Mouse (Mus musculus): ENCODE measurements around the gene Urb2. TPM values are rescaled to one million over a fixed set of nuclear protein-coding genes. Genes with fewer than 3 reads are reported as not detected.

Gene Urb2
- polyA plus RNA-seq, 1 experiment from 2014 or later, result 1.2 TPM

DNA sequence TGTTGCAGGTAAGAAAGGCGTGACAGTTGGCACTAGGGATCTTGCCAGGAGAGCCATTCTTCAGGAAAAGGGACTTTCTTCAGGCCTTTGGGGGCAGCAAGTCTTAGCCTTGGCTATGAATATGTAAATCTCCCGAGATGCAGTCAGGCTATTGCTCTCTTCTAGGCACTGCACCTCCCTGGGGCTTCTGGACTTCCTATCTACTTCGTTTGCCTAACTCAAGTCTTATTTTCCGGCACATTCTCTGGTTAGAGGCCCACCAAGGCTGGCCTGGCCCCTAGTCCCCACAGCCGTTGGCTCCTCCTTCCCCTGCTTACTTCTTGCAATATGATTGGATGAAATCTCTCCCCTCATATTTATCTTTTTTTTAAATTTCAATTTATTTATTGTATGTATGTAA, 67.7 kb downstream of the Urb2 start:
- Histone ChIP-seq H3K36me3 (replicated peaks; ENCODE audit: insufficient read depth, low read length) (no peaks in the 10 kb centered on the region), H3K9ac (replicated peaks) (no peak overlapping the region), H3K4me3 (ENCODE audit: low read depth, low read length) (no peak overlapping the region), H3K9me3 (ENCODE audit: low read length) (no peaks in the 10 kb centered on the region), H3K27ac (ENCODE audit: low read depth) (no peak overlapping the region), H3K27me3 (ENCODE audit: insufficient read depth, low read length) (no peaks in the 10 kb centered on the region), H3K4me1 (ENCODE audit: insufficient read depth) (no peaks in the 10 kb centered on the region), H3K4me2 (ENCODE audit: low read depth, low read length) (no peak overlapping the region)
- TF ChIP-seq CTCF (IDR thresholded peaks at IDR 0.05; ENCODE audit: low read depth) (no peak), EP300 (IDR thresholded peaks at IDR 0.05; ENCODE audit: low read depth) (no peak)
- DNase-seq (no peak), ATAC-seq (no peak)
- whole genome bisulfite sequencing (ENCODE audit: insufficient replicate concordance), result 71% methylated on average over 5 of the region's 5 CpGs

DNA sequence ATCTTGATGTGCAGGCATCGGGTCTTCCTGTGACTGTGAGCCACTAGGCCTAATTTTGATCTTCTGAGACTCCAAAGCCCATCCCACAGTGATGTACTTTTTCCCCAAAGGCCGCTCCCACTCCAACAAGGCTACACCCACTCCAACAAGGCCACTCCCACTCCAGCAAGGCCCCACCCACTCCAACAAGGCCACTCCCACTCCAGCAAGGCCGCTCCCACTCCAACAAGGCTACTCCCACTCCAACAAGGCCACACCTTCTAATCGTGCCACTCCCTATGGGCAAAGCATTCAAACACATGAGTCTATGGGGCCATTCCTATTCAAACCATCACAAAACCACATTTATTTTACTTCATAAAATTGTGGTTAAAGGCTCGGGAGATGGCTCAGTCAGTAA, 69.2 kb downstream of the Urb2 start:
- H3K36me3 ChIP-seq (replicated peaks; ENCODE audit: insufficient read depth, low read length), result no peaks in the 10 kb centered on the region
- no peak for DNase-seq
- H3K27ac ChIP-seq (ENCODE audit: low read depth), result no peak overlapping the region
- ATAC-seq, result no peak
- no peak overlapping the region for H3K4me3 ChIP-seq (ENCODE audit: low read depth, low read length)
- TF ChIP-seq EP300 (IDR thresholded peaks at IDR 0.05; ENCODE audit: low read depth) (no peak), CTCF (IDR thresholded peaks at IDR 0.05; ENCODE audit: low read depth) (no peak)
- no peaks in the 10 kb centered on the region for H3K27me3 ChIP-seq (ENCODE audit: insufficient read depth, low read length)
- H3K4me2 ChIP-seq (ENCODE audit: low read depth, low read length), result no peak overlapping the region
- H3K4me1 ChIP-seq (ENCODE audit: insufficient read depth), result no peaks in the 10 kb centered on the region
- WGBS (ENCODE audit: insufficient replicate concordance), result 86% methylated on average over 5 of the region's 5 CpGs
- no peak overlapping the region for H3K9ac ChIP-seq (replicated peaks)
- no peaks in the 10 kb centered on the region for H3K9me3 ChIP-seq (ENCODE audit: low read length)

MicroRNAs within 50 kb of the gene (microRNA counts, 519-probe panel; counts per million panel counts)
- microRNA mmu-miR-1967, result not detected

Small RNAs within 50 kb of the gene (microRNA-seq; reads per million reads assigned to microRNA genes)
- gene Mir1967, result not detected

Other genes starting within 250 kb of the Urb2 start
- 30.4 and 36.3 TPM in 2 replicates for gene Rab4a, start 215.5 kb upstream of the Urb2 start, polyA plus RNA-seq (2015; fragmentation: Nextera tagmentation; extraction: Ambion mirVana)
- gene Ccsap, start 161.3 kb upstream of the Urb2 start, polyA plus RNA-seq (2015; fragmentation: Nextera tagmentation; extraction: Ambion mirVana), result 1.2 and 1.5 TPM in 2 replicates
- 18.6 and 358 TPM in 2 replicates for gene Acta1, start 126.8 kb upstream of the Urb2 start, polyA plus RNA-seq (2015; fragmentation: Nextera tagmentation; extraction: Ambion mirVana)
- gene Nup133, start 72.2 kb upstream of the Urb2 start, polyA plus RNA-seq (2015; fragmentation: Nextera tagmentation; extraction: Ambion mirVana), result 7.2 and 9.1 TPM in 2 replicates
- 46.2 and 53.3 TPM in 2 replicates for gene Abcb10, start 38.4 kb upstream of the Urb2 start, polyA plus RNA-seq (2015; fragmentation: Nextera tagmentation; extraction: Ambion mirVana)
- gene Taf5l, start 111 bp upstream of the Urb2 start, polyA plus RNA-seq (2015; fragmentation: Nextera tagmentation; extraction: Ambion mirVana), result 15.0 and 15.1 TPM in 2 replicates
- gene Galnt2, start 209.9 kb downstream of the Urb2 start, polyA plus RNA-seq (2015; fragmentation: Nextera tagmentation; extraction: Ambion mirVana), result 23.3 and 23.5 TPM in 2 replicates